Mouse (Mus musculus) right cerebral cortex, postnatal 14 days (tissue): Measurements from ENCODE around the gene Ebi3.
"Not testable (repeated sequence)": the region's sequence is repeated elsewhere in the genome, so short reads cannot be mapped to it uniquely, and the experiment has no call there.

Source experiments
- DNase-seq: peaks from one replicate; pipeline ENCODE4 v3.0.0; 2022

Ebi3 gene

GRCm38 (mm10) chr17:55952447-55953027 is at the start of gene Ebi3:
Ebi3 (plus strand) TSS chr17:55952640.
- no peak for DNase-seq

GRCm38 (mm10) chr17:55903087-55903486 is 49.4 kb upstream of the Ebi3 start:
- no peak for DNase-seq

- DNase-seq, result no peak
Observed at GRCm38 (mm10) chr17:55903687-55904086, 48.8 kb upstream of the Ebi3 start.

- no peak for DNase-seq
Observed at GRCm38 (mm10) chr17:55904131-55904530, 48.3 kb upstream of the Ebi3 start.

GRCm38 (mm10) chr17:55906669-55907068 is 45.8 kb upstream of the Ebi3 start:
- no peak for DNase-seq

GRCm38 (mm10) chr17:55931553-55932502 is 20.6 kb upstream of the Ebi3 start:
- peak; percentile 70 for DNase-seq

GRCm38 (mm10) chr17:55932635-55933034 is 19.8 kb upstream of the Ebi3 start:
- no peak for DNase-seq

- no peak for DNase-seq
Observed at GRCm38 (mm10) chr17:55933191-55933590, 19.2 kb upstream of the Ebi3 start.

GRCm38 (mm10) chr17:55944387-55944865 is 8.0 kb upstream of the Ebi3 start:
- DNase-seq, result not testable (repeated sequence)

GRCm38 (mm10) chr17:55944866-55945682 is 7.4 kb upstream of the Ebi3 start:
- peak; percentile 90 for DNase-seq

- no peak for DNase-seq
Observed at GRCm38 (mm10) chr17:55945696-55946095, 6.7 kb upstream of the Ebi3 start.

- DNase-seq, result no peak
Observed at GRCm38 (mm10) chr17:55948647-55949046, 3.8 kb upstream of the Ebi3 start.

GRCm38 (mm10) chr17:55949400-55949799 is 3.0 kb upstream of the Ebi3 start, which contains the start of gene Zfp119b:
Zfp119b (minus strand) TSS chr17:55949500.
- no peak for DNase-seq

- no peak for DNase-seq
Observed at GRCm38 (mm10) chr17:55950601-55951000, 1.8 kb upstream of the Ebi3 start.

GRCm38 (mm10) chr17:55952041-55952440 is 399 bp upstream of the Ebi3 start:
- no peak for DNase-seq

- DNase-seq, result no peak
Observed at GRCm38 (mm10) chr17:55953751-55954150, 1.3 kb downstream of the Ebi3 start.

GRCm38 (mm10) chr17:55954229-55954628 is 1.8 kb downstream of the Ebi3 start:
- no peak for DNase-seq

- DNase-seq, result peak; percentile 87
Observed at GRCm38 (mm10) chr17:55956129-55956528, 3.7 kb downstream of the Ebi3 start.

GRCm38 (mm10) chr17:55956591-55956990 is 4.2 kb downstream of the Ebi3 start:
- DNase-seq, result no peak

GRCm38 (mm10) chr17:55957168-55957567 is 4.7 kb downstream of the Ebi3 start:
- peak; percentile 79 for DNase-seq

- no peak for DNase-seq
Observed at GRCm38 (mm10) chr17:55957726-55958583, 5.5 kb downstream of the Ebi3 start.

GRCm38 (mm10) chr17:55958584-55958886 is 6.1 kb downstream of the Ebi3 start:
- DNase-seq, result no peak
